Mouse (Mus musculus): ENCODE results near the gene Usp2.
"Not testable (repeated sequence)": the region's sequence is repeated elsewhere in the genome, so short reads cannot be mapped to it uniquely, and the experiment has no call there.

The Usp2 gene

DNA sequence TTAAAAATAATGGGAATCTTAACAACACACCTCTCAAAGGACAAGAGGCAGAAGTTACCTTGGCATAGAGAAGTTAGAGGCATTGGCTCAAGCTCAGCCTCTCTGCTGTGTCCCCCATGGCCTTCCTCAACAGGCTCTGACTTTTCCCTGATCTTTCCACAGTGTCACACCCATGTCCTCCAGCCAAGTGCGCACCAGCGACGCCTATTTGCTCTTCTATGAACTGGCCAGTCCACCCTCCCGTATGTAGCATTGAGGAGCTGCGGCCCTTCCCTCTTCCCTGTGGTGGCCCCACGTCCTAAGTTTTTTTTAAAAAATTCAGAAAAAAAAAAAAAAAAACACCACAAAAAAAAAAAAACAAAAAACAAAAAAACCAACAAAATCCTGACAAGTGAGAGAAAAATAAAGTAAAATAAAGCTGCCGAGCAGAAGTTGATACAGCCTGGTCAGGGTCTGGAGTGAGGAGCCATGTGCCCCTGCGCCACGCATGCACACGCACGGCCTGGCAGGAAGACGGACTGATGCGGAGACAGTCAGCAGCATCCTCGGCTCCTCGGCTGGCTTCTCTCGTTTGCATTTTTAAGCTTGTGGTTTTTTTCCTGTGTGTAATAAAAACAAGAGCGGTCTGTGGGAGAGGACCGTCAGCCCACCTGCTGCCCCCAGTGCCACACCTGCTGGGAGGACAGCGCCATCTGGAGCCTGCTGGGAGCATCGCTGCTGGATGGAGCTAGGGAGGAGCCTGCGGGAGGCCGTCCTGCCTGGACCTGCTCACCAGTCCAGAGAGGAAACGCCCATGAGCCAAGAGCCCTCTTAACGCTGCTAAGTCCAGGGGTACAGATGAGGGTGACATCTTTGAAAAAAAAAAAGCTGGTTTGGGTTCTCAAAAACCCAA lies 27.0 kb downstream of the Usp2 start:
- DNase-seq (ENCODE audit: low spot score in 2 of 2) = peak; percentile 48 to 72

DNA sequence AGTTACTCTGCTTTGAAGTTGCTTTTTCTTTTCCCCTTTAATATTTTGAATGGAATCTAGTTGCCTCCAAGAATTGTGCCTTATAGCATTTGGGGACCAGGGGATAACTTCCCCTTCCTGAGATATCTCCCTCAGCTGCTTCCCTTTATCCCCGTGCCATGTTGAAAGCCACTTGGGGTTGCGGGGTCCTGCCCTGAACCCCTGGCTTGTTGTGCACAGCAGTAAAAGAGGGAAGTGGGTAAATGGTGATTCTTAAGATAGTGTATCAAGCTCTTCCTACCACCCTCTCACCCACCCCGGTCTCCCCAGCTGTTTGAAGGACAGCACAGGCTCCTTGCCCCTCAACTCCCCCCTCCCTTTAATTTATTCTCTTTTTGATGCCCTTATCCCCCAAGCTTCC lies 27.9 kb downstream of the Usp2 start:
- no peak for DNase-seq (ENCODE audit: low spot score in 2 of 2)

DNA sequence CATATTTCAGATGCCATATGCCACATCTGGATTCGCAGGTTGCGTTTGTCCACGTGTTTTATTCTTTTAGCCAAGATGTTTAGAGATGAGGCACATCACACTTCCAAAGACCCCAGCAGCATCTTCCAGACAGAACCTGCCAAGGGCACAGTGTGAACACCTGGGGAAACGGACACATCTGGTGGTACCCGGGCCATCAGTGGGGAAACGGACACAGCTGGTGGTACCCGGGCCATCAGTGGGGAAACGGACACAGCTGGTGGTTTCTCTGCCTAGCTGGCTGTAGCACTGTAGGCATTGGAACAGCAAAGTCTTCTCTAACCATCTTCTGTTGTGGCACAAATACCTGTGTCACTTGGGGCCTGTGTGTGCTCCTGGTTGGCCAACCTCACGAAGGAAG lies 29.0 kb downstream of the Usp2 start:
- DNase-seq (ENCODE audit: low spot score in 2 of 2) = no peak

DNA sequence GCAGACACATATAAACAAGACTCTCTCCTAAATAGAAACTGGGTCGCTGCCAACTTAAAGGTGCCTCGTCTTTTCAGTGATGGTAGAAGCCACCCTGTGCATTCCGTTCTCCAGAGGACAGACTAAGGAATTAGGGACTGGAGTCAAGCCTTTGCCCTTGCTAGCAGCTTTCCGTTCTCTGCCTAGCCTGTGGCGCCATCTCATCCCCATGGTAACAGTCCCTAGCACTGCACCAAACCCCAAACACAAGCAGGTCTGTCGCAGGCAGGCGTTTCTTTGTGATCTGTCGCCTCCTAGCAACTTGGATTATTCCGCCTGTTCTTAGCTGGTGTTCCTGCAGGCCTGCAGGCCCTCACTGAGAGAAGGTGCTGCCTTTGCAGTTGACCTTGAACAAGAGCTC lies 29.7 kb downstream of the Usp2 start:
- DNase-seq (ENCODE audit: low spot score in 2 of 2) = no peak

DNA sequence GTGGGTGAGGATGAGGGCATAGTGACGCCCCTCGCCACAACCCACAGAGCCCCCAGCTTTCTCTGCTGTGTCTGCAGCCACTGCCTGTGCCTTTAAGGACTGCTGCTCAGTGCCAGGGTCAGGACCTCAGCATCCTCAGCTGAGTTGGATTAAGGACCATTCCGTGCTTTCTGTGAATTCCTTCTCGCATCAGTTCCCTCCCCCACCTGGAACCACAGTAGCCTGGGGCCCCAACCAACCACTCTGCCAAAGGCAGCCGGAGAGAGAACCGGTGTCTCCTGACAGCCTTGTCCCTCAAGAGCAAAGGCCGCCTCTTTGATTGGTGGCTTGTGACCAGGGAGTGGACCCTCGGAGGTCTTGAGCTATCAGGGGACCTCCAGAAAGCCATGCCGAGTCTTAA lies 34.7 kb downstream of the Usp2 start, which contains the start of gene Mfrp:
Mfrp (plus strand) TSS at position 240 of the 400 bp plus-strand sequence.
- no peak for DNase-seq (ENCODE audit: low spot score in 2 of 2)

DNA sequence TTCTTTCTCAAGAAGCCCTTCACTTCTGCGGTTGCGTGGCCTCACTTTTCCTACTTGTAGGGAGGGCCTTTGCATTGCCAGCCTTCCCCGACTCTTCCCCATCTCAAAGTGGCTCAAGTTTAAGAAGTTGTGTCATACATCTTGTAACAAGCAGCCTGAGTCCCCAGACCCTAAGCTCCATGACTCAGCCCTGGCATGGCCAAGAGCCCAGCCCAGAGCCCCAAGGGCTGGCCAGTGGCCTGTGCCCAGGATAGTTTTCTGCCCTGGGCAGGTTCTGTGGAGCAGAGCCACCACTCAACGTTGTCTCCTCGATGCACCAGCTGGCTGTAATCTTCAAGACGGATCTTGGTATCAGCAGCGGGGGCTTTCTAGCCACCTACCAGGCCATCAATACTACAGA lies 38.1 kb downstream of the Usp2 start:
- DNase-seq (ENCODE audit: low spot score in 2 of 2) = no peak

DNA sequence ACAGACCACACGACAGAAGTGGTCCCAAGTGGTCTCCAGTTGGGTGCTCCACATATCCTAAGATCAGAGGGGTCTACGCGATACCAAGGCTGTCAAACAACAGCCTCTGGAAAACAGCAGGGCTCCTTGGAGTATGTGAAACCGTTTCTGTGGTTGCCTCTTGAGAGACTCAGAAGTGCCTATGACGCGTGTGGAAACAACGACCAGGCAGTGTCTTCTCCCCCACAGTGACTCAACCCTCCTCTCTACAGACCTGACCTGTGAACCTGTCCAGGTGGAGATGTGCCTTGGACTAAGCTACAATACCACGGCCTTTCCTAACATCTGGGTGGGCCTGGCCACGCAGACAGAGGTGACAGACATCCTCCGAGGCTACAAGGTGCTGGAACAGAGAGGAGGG lies 39.0 kb downstream of the Usp2 start:
- DNase-seq (ENCODE audit: low spot score in 2 of 2) = no peak

DNA sequence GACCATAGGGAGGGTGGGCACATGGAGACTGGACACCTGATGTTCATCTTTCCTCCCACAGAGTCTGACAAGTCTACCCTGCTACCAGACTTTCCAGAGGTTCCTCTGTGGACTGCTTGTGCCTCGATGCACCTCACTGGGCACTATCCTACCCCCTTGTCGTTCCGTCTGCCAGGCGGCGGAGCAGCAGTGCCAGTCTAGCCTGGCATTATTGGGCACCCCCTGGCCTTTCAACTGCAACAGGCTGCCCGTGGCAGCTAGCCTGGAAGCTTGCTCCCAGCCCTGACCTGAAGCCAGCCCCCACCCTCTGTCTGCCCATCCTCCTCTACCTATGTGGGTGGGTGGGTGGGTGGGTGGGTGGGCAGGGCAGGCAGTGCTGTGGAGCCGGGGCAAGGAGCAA lies 39.4 kb downstream of the Usp2 start:
- no peak for DNase-seq (ENCODE audit: low spot score in 2 of 2)

DNA sequence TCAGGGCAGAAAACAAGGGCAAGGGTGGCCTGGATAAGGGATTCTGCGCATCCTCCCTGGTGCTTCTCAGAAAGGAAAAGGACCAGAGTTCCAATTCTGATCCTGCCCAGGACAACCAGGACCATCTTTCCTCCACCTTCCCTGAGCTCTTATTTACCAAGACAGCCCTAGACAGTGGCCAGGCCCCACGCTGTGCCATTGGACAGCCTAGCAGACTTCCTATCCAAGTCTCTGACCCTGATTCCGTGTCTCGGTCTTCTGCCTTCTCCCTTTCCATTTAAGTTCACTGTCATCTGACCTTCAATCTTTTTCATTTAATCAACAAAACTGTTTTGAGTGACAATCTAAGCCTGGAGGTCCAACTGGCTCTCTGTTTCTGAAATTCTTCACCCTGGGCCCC lies 39.8 kb downstream of the Usp2 start:
- no peak for DNase-seq (ENCODE audit: low spot score in 2 of 2)

DNA sequence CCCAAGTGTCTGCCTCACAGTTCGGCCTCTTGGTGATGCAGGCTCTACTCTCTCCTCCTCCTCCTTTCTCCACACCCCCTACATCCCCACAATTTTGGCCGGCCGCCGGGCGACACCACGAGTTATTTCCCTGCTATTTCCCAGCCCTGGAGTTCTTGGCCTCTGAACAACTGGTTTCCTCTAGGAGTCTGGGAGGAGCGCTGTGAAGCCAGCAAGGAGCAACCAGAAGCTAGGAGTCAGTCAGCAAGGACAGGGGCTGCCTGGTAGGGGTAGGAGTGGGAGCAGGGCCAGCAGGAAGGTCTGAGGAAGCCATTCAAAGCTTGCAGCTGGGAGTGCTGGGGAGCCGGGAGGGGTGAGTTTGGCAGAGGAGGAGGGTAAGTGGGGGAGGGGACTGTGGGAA lies 40.3 kb downstream of the Usp2 start, which contains the start of gene C1qtnf5:
C1qtnf5 (plus strand) TSS at position 136 of the 400 bp plus-strand sequence.
- DNase-seq (ENCODE audit: low spot score in 2 of 2) = no peak

DNA sequence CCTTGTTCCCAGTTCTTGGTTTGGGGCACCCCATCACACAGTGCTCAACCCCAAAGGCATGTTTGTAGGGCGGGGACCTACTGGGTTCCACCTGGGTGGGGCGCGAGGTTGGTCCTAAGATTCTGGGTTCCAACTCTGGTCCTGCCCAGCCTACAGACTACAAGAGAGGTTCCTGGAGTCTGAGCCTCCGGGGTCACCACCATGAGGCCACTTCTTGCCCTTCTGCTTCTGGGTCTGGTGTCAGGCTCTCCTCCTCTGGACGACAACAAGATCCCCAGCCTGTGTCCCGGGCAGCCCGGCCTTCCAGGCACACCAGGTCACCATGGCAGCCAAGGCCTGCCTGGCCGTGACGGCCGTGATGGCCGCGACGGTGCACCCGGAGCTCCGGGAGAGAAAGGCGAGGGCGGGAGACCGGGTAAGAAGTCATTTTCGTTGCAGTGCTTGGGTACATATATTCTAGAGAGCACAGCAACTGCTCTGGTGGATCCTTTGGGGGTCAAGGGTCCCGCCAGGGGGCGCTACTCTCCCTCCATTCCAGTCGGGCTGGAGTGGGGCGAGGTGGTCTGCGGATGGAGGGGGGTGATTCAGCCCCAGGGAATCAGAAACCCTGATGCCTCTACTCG lies 40.8 kb downstream of the Usp2 start:
- no peak for DNase-seq (ENCODE audit: low spot score in 2 of 2)

DNA sequence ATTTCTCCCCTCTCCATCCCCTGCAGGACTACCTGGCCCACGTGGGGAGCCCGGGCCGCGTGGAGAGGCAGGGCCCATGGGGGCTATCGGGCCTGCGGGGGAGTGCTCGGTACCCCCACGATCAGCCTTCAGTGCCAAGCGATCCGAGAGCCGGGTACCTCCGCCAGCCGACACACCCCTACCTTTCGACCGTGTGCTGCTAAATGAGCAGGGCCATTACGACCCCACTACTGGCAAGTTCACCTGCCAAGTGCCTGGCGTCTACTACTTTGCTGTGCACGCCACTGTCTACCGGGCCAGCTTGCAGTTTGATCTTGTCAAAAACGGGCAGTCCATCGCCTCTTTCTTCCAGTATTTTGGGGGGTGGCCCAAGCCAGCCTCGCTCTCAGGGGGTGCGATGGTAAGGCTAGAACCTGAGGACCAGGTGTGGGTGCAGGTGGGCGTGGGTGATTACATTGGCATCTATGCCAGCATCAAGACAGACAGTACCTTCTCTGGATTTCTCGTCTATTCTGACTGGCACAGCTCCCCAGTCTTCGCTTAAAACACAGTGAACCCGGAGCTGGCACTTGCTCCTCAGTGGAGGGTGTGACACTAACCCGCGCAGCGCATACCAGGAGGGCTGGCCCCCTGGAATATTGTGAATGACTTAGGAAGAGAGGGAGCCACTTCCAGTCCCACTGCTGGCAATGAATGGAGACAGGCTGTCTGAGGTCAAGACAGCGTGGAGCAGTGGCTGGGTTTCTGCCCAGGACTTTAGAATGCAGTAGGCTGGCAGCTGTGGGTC lies 41.6 kb downstream of the Usp2 start:
- DNase-seq (ENCODE audit: low spot score in 2 of 2) = no peak

DNA sequence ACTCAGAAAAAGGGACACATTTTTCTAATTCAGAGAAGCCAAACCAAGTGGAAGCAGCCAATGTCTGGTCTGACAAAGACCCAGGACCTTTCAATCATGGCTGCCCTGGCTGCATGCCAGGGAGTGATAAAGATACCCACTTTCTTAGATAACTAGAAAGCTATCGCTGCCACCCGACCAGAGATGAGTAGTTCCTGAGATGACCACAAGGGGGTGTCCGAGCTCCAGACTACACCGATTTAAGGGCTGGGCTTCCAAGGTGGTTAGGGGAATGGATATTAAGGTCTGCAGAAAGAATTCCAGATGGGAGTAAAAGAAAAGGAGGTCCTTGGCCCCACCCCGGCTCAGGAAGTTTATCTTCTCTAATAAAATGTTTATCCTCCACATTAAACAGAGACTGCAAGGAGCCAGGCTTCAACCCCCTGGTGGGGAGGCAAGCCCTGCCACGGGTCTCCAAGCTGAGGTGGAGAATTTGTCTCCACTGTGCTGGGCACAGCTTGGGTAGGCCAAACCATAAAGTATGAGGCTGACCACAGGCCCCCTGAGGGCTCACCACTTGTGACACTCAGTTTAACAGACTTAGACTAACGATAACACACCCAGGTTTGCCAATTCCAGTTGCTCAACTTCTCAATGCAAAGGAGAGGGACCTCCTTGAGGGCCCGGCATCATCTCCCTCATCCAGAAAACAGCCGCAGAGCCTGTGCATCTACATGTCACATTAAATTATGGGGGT lies 42.7 kb downstream of the Usp2 start:
- peak; percentile 53 to 72 for DNase-seq (ENCODE audit: low spot score in 2 of 2)

DNA sequence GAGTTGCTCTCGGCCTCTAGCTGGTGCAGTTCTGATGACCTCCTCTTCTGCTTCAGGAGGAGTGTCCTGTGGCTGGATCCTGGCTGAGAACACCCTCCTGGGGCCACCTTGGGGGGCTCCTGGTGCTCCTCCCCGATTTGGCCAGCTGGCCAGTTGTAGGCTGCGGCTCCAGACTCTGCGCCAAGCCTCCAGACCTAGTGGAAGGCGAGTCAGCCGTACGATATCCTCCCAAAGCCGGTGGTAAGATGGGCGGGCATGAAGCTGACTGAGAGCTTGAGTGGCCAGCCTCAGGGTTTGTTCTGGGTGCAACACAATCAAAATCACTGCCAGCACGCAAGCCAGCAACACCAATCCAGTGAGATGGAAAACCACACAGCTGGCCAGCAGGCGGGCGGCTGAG lies 45.1 kb downstream of the Usp2 start:
- DNase-seq (ENCODE audit: low spot score in 2 of 2) = not testable (repeated sequence)

DNA sequence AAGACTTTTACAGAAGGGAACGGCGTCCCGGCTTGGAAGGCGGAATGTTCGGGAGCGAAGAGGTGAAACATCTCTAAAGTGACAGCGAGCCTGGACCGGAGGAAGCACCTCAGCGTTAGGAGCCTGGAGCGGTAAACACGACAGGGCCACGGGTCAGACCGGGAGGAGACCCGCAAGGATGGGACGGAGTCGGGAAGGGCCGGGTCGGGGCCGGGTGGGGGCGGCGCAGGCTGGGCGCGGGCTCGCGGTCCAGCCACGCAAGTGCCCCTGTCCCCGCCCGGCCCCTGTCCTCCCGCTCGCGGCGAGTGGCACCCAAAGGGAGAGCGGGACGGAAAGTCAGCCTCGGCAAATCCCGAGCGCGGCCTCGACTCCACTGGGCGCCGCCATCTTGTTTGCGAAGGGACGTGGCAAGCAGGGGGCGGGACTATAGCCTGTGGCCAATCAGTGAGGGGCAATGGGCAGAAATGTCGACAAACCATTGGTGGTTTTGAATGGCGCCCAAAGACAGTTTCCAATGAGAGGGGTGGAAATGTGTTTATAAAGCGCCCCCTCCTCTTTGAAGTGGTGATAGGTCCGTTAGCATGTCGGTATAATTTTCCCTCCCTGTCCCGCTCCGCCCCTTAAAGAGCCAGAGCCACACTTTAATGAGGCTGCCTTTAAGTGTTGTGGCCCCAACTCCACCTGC lies 46.4 kb downstream of the Usp2 start, which contains the start of the genes Gm49380 and Rnf26:
Gm49380 (minus strand) TSS at position 396 of the 685 bp plus-strand sequence.
Rnf26 (minus strand) TSS at position 413 of the 685 bp plus-strand sequence.
- DNase-seq (ENCODE audit: low spot score in 2 of 2) = peak; percentile 89 to 93

DNA sequence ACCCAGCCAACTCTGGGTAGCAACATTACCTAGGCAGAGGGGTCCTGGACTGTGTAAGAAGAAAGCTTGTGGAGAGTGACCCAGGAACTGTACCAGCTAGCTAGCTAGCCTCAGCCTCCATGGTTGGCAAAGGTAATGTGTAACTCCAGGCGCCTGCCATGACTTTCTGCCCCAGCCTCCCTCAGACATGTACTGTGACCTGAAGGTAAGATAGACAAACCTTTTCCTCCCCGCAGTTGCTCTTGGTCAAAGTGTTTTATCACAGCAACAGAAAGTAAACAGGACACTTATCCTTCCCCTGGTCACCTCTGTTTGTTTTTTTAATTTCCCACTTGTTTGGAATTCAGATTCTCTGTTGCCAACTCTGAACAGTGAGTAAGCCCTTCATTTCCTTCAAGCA lies 47.6 kb downstream of the Usp2 start:
- DNase-seq (ENCODE audit: low spot score in 2 of 2) = no peak

DNA sequence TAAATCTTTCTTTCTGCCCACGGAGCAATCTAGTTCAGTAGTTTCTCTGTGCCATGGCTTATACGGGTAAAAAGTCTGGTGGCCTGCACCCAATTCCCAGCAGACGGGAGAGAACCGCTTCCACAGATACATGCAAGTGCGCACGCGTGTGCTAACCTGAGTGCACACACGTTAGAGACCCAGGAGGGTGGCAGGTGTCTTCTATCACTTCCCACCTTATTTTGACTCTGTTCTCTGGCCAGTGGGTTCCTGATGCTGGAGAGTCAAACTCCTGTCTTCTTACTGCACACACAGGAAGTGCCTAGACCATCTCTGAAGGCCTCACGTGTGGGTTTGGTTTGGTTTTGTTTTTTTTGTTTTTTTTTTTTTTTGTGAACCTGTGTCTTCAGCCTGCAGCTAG lies 48.8 kb downstream of the Usp2 start:
- DNase-seq (ENCODE audit: low spot score in 2 of 2) = no peak

DNA sequence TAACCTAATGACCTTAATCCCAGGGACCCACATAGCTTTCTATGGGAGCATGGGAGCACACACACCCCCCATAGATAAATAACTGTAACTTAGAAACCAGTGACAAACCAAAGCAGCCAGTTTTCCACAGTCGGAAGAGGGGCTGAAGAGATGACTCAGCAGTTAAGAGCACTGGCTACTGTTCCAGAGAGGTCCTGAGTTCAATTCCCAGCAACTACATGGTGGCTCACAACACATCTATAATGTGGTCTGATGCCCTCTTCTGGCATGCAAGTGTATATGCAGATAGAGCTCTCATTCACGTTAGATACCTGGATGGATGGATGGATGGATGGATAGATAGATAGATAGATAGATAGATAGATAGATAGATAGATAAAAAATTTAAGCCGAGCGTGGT lies 49.4 kb downstream of the Usp2 start:
- DNase-seq (ENCODE audit: low spot score in 2 of 2) = no peak

DNA sequence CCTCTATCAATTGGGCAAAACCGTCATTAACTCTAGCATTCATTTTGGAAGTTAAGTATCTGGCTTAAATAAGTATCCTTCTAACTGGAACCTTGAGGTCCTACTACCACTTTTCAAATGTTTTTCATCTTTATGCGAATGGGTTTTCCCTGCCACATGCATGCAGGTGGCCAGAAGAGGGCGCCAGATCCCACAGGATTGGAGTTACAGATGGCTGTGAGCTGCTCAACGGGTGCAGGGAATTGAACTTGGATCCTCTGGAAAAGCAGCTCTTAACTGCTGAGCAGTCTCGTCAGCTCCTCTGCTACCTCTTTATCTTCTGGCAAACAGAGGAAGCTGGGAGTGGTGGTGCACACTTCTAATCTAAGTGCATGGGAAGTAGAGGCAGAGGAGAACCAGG lies 52.2 kb downstream of the Usp2 start:
- peak; percentile 37 to 51 for DNase-seq (ENCODE audit: low spot score in 2 of 2)

DNA sequence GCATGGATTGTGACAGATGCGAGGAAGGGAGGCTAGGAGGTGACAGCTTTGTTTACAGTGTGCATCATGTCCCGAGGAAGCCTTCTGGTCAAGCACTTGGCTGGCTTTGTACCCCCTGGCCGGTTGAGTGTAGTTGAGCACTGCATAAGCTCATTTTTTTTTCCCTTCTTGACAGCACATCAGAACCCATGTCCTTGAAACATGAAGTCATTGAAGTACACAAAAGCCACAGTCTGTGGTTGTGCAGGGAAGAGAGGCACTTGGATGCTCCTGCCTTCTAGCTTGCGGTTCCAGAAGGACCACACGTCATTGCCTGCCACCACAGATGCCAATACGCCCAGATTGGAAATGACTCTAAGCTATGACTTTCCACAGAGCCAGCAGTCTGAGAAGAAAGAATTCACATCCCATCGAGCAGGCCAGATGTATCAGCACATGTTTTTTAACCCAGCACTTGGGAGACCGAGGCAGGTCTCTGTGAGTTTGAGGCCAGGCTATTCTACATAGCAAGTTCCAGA lies 53.2 kb downstream of the Usp2 start:
- DNase-seq (ENCODE audit: low spot score in 2 of 2) = no peak

DNA sequence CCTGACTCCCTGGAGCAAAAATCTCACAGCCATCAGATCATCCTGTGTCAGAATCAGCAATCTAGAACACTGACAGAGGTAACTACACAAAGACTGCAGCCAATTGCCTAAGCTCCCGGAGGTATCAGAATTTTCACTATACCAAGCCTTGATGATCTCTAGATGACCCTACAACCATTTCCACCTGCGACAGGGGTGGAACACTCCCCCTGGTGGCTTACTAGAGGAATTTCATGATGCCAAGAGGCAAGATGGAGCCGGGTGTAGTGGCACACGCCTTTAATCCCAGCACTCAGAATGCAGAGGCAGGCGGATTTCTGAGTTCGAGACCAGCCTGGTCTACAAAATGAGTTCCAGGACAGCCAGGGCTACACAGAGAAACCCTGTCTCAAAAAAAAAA lies 57.5 kb downstream of the Usp2 start:
- no peak for DNase-seq (ENCODE audit: low spot score in 2 of 2)
